Mouse (Mus musculus): ENCODE data around the gene Pard3b.

Pard3b gene

GRCm38 (mm10) chr1:62636906-62637673 lies 998.5 kb downstream of the Pard3b start:
- DNase-seq (ENCODE audit: low spot score): no peak

- no peak for DNase-seq (ENCODE audit: low spot score)
These were observed 1000.4 kb downstream of the Pard3b start for GRCm38 (mm10) chr1:62639012-62639411.

GRCm38 (mm10) chr1:62639440-62639839 lies 1000.8 kb downstream of the Pard3b start:
- DNase-seq (ENCODE audit: low spot score): no peak

GRCm38 (mm10) chr1:62644631-62645278 lies 1006.1 kb downstream of the Pard3b start:
- no peak for DNase-seq (ENCODE audit: low spot score)

GRCm38 (mm10) chr1:62646812-62647211 lies 1008.2 kb downstream of the Pard3b start:
- DNase-seq (ENCODE audit: low spot score): no peak

GRCm38 (mm10) chr1:62648116-62648515 lies 1009.5 kb downstream of the Pard3b start:
- DNase-seq (ENCODE audit: low spot score): no peak

GRCm38 (mm10) chr1:62648591-62648990 lies 1010.0 kb downstream of the Pard3b start:
- DNase-seq (ENCODE audit: low spot score): no peak

GRCm38 (mm10) chr1:62650491-62650890 lies 1011.9 kb downstream of the Pard3b start:
- no peak for DNase-seq (ENCODE audit: low spot score)

GRCm38 (mm10) chr1:62654436-62654835 lies 1015.8 kb downstream of the Pard3b start:
- no peak for DNase-seq (ENCODE audit: low spot score)

- DNase-seq (ENCODE audit: low spot score): no peak
These were observed 1026.5 kb downstream of the Pard3b start for GRCm38 (mm10) chr1:62664960-62665645.

GRCm38 (mm10) chr1:62665771-62666730 lies 1027.4 kb downstream of the Pard3b start:
- no peak for DNase-seq (ENCODE audit: low spot score)

- no peak for DNase-seq (ENCODE audit: low spot score)
These were observed 1028.2 kb downstream of the Pard3b start for GRCm38 (mm10) chr1:62666780-62667179.

- no peak for DNase-seq (ENCODE audit: low spot score)
These were observed 1040.2 kb downstream of the Pard3b start for GRCm38 (mm10) chr1:62678611-62679344.

- no peak for DNase-seq (ENCODE audit: low spot score)
These were observed 1040.8 kb downstream of the Pard3b start for GRCm38 (mm10) chr1:62679466-62679865.

- no peak for DNase-seq (ENCODE audit: low spot score)
These were observed 1044.1 kb downstream of the Pard3b start for GRCm38 (mm10) chr1:62682456-62683385.

- no peak for DNase-seq (ENCODE audit: low spot score)
These were observed 1044.9 kb downstream of the Pard3b start for GRCm38 (mm10) chr1:62683498-62683897.

GRCm38 (mm10) chr1:62687511-62687910 lies 1048.9 kb downstream of the Pard3b start:
- DNase-seq (ENCODE audit: low spot score): no peak

GRCm38 (mm10) chr1:62691175-62691574 lies 1052.6 kb downstream of the Pard3b start:
- no peak for DNase-seq (ENCODE audit: low spot score)
